Mouse (Mus musculus) right cerebral cortex, postnatal 36 days (tissue): ENCODE data around the gene Kcnj11.

Experiments
- DNase-seq, 2 experiments: peaks; one replicate each; pipeline ENCODE4 v3.0.0; 2022; ENCODE audit warnings: low spot score in 2 of 2, mixed read lengths in 1 of 2

Gene Kcnj11

DNA sequence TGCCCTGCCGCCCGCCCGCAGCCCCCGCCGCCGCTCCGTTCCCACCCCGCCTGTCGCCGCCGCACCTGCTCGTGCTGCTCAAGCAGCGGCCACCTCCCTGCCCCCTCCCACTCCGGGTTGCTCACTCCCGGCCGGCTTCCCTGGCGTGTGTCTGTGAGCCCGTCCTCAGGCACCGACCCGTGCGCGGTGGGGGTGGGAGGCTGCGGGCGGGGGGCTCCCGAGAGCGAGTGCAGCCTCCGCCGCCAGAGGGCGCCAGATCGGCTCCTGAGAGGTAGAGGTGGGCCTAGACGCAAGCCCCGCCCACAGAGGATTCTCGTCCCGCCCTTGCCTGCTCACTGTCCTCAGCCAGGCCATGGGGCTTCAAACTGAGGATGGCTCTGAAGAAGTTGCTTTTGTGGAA is at the start of gene Kcnj11:
Kcnj11 (minus strand) TSS at position 202 of the 400 bp plus-strand sequence.
- peak; percentile 64 to 65 for DNase-seq

DNA sequence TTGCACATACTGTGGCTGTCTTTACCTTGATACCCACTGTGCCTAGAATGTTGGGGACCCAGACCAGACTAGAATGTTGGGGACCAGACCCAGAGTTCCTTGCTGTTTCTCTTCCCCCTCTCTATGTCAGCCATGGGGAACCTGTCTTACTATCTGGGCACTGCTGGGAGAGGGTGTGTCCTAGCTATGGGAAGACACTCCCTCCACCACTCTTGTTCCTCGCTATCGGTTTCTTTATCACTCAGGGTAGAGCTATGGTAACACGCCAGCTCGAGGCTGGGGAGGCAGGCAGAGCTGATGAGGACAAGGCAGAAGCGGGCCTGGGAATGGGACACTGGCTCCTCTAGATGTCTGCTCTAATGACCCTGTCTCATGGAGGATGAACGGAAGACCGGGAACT is 46.9 kb upstream of the Kcnj11 start:
- no peak for DNase-seq

GRCm38 (mm10) chr7:46146675-46147308 is 46.2 kb upstream of the Kcnj11 start:
- DNase-seq, result no peak

GRCm38 (mm10) chr7:46144061-46144460 is 43.5 kb upstream of the Kcnj11 start:
- no peak for DNase-seq

GRCm38 (mm10) chr7:46138329-46138930 is 37.9 kb upstream of the Kcnj11 start:
- DNase-seq, result peak; percentile 19 to 64

DNA sequence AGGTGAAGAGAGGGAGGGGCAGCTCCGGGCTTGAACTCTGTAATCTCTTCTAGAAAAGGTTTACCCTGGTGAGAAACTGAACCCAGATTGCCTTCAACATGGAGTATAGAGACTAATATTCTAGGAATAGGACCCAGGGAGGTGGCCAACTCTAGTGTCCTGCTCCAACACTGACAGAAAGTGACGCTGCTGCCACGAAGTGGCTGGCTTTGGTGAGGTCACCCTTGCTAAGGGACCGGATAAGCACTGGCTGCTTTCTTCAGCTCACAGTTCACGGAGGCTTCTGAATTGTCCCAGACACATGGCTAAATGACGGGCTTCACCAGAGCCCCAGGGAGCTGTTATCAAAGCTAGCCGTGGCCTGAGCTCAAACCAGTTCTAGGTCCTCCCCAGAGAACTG is 33.3 kb upstream of the Kcnj11 start:
- DNase-seq, result no peak

DNA sequence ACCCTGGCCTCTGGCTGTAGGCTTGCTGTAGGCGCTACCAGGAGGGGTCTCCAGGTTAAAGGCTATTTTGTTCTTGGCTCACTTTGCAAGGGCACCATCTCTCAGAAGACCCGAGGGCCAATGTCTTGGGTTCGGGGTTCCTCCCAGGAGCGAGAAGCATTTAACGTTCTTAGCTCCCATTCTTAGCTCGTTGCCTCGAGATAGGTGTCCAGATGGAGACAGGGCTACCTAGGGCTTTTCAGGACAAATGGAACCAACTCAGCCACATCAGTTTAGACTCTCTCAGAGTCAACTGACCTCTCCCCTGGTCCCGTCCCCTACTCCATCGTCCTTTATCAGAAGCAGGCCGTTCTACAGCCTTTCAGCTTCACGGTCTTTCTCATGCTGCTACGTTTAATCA is 31.7 kb upstream of the Kcnj11 start:
- DNase-seq, result no peak

- peak in 1 of 2 experiments; percentile 49 for DNase-seq
These were observed 31.2 kb upstream of the Kcnj11 start for GRCm38 (mm10) chr7:46131806-46132205.

DNA sequence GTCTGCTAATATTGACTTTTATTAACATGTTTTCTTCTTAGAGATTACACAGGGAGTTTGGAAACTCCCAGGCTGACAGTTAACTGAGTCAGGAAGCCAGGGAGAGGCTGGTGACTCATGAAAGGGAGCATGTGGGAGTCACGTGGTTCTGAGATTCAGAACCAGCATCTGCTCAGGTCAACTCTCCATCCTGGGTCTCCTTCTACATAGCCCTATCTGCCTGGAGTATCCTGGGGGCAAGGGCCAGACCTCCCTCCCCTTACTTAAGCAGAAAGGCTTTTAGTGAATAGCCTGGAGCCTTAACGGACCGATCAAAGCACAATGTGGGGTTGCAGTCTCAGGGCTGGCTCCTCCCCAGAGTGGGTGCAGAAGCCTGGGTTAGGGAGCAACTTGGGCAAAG is 30.7 kb upstream of the Kcnj11 start:
- peak; percentile 34 to 41 for DNase-seq

DNA sequence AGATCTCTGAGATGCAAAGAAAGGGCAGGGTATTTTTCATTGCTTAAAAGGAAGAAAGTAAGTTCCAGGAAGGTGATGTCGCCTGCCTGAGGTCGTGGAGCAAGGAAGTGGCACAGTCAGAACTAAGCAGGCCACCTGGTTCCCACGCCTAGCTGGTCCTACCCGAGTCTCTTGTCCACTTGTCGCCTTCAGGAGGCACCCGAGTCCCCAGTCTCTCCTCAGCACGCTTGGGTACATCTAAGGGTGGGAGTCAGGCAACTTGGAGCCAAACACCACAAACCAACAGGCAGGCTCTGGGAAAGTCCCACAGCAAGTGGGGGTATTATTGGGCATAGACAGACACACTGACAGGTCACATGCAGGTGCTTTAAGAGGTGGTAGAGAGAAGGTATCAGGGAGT is 30.2 kb upstream of the Kcnj11 start:
- no peak for DNase-seq

DNA sequence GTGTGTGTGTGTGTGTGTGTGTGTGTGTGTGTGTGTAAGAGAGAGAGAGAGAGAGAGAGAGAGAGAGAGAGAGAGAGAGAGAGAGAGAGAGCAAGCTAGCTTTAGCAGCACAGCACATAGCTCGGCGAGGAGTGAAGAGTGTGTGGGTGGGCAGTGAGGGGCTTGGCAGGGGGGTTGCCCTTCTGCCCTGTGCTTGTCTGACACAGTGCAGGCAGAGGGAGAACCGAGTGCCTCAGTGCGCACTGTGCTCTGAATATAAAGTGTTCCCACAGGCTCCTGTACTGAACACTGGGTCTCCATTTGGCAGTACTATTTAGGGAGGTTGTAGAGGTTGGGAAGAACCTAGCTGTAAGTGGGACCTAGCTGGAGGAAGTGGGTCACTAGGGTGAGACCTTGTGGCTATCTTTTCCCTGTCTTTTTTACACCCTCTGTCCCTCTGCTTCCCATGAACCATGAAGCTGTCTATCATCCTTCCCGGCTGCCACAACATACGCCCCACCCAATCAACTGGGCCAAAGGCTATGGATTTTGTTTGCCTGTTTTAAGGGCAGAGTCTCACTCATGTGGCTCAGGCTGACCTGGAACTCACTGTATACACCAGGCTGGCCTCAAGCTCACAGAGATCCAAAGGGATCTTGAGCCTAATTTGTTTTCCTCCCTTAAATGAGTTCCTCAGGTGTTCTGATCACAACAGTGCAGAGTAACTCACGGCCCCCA is 29.1 kb upstream of the Kcnj11 start:
- DNase-seq, result no peak

DNA sequence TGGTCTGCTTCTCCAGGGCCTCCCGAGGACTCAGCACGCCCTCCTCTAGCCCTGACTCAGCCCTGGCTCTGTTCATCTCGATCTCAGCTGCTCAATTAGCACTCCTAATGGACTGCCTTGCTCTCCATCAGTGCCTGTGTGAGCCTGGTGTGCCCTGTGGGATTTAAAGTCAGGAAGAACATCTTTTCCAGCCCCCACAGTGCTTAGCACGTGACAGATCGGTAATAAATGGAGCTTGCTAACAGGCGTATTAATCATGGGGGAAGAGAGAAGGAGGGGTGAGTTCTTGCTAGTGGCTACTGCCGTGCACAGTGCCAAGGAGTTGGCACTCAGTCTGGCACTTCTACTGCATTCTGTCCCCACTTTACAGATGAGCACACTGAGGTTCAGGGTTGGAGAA is 27.6 kb upstream of the Kcnj11 start:
- DNase-seq, result no peak

DNA sequence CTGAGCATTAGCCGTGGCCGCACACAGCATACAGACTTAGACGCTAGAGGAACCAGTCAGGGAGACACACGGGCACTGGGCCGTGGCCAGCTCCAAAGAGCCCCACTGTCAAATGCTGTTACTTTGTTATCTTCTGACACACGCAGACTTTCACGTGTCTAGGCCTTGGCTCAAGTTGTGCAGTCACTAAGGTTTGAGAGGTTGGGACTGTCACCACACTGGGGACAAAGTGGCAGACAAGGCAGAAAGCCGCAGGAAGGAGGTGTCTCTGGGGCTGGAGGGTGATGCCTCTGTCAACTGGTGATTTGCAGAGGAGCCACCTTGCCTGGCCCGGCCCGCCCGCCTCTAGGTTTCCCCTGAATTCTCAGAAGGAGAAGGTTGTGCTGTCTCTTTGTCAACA is 24.8 kb upstream of the Kcnj11 start:
- no peak for DNase-seq

DNA sequence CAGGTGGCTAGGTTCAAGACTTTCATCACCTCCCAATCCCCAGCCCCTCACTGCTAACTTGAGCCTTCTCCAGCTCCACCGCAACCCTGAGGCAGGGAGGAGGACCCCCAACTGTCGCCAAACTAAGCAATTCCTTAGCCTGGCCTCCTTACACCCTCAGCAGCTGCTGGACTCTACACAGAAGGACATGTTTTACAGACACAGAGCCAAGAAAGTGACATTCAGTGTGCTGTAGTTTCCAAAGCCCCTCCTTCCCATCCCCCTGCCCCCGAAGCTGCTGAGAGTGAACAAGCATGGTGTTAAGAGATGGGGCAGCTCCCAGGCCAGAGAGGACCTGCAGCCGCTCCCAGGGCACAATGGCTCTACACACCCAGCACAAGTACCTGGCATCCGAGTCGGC is 23.9 kb upstream of the Kcnj11 start:
- no peak for DNase-seq

DNA sequence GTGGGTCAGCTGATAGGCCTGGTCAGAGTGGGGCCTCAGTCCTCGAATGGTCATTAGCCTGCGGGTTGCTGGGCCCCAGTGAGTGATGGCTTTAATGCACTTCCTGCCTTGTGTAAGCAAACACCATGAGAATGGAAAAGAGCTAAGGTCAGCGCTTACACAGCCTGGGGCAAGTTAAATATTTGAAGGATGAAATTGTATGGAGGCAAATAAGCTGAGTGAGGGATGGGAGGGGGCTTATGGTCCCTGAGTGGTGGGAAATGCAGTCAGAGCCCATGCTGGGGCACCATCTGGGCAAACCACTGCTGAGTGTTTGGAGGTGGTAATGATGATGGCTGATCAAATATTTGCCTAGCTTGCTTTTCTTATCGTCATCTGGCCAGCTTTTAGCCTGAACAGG is 22.4 kb upstream of the Kcnj11 start:
- no peak for DNase-seq

- no peak for DNase-seq
These were observed 16.5 kb upstream of the Kcnj11 start for GRCm38 (mm10) chr7:46117035-46117434.

GRCm38 (mm10) chr7:46116118-46116581 is 15.6 kb upstream of the Kcnj11 start:
- no peak for DNase-seq

GRCm38 (mm10) chr7:46113435-46113834 is 12.9 kb upstream of the Kcnj11 start:
- DNase-seq, result no peak

DNA sequence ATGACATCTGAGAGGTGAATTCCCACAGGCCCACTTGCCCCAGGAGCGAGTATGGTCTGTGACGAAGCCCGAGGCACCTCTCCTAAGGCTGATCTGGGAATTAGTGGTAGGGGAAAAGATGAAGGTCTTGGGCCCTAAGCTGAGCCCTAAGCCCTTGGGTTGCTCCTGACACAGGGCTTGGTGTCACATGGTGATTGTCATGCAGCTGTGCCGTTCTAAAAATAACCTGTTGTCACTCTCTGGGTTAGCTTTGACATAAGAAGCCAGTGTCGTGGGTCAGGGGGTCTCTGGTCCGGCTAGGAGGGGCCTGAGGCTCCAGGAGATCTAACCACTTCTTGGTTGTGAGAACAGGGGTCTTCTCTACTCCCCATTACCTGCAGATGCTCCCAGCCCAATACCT is 11.4 kb upstream of the Kcnj11 start:
- DNase-seq, result no peak

DNA sequence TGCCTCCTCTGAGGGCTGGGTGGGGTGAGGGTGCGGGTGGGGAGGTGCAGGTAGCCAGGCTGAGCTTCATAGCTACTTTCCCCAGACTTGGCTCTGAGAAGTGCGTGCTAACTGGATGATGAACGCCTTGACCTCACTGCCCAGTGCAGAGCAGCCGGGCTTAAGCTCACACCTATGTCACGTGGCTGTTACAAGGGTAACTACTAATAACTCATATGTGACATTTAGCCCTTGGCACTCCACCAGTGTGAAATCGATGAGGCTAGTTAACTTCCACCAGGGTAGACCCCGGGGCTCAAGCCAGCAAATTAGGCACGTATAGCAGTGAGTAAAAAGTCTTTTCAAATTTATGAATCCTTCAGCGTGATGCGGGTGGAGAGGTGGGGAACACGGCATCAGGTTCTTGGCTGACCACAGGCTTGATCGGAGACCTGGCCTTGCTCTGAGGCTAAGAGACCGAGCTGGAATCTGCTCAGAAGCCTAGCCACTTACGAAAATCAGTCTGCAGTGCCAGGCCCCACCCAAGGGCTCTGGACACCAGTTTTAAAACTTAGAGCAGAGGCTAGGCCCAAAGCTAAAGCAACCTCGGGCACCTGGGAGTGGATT is 10.8 kb upstream of the Kcnj11 start:
- no peak for DNase-seq

- no peak for DNase-seq
These were observed 9.5 kb upstream of the Kcnj11 start for GRCm38 (mm10) chr7:46110079-46110478.

DNA sequence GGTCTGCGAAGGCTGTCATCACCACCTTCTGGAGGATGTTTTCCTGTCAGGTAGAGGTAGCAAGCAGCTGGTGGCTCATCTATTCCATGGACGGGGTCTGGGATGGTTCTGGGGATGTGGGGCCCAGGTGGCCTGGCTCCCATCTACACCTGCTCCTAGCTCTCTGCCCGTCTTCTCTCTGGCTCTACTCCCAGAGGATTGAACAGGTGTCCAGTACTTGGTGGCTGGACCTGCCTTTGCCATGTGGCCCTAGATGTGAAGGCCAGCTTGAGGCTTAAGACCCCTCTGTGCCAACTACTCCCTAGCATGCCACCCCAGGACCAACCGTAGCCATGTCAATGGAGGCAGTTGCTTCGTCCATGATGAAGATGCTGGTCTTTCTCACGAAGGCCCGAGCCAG is 4.9 kb upstream of the Kcnj11 start:
- no peak for DNase-seq
